13 mouse cellular contexts compared by ENCODE assay signal in the genomic region with DNA sequence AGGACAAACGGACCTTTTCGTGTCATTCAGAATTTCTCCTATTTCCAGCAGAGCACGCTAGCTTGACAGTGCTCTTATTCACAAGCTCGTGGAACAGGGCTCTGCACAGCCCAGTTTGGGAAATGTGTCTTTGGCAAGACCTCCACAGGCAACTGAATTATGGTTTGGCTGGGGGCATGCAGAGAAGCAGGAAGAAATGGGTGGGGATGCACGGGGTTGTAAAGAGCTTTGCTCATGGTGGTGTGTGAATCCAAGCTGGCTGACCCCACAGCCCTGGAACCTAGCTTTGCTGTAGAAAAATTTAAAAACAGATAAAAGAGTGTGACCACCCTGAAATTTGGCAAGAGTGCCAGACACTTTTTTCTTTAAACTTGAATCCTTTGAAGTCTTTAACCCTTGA.
"Had no signal": no experiment of that assay in that cellular context is flagged by ENCODE, and none has a peak within 500 bp of the region (broad histone marks: within the 10 kb centered on the region; RNA-seq: fewer than 3 reads in every experiment).

No protein-coding gene starts in this region.

- H3K9me3 ChIP-seq: intestine, embryonic 15.5 days; limb, embryonic 10.5 days; liver, embryonic 15.5 days; neural tube, embryonic 15.5 days; stomach, embryonic 15.5 days had no signal

- ATAC-seq: intestine, embryonic 15.5 days had no signal

- H3K27ac ChIP-seq: intestine, embryonic 15.5 days; left cerebral cortex, adult 2 months; limb, embryonic 10.5 days; liver, embryonic 15.5 days; neural tube, embryonic 15.5 days; stomach, embryonic 15.5 days had no signal

- H3K4me3 ChIP-seq: intestine, embryonic 15.5 days; left cerebral cortex, adult 2 months; limb, embryonic 10.5 days; liver, embryonic 15.5 days; myocyte; neural tube, embryonic 15.5 days; stomach, embryonic 15.5 days had no signal

- H3K9ac ChIP-seq: intestine, embryonic 15.5 days; liver, embryonic 15.5 days; neural tube, embryonic 15.5 days; stomach, embryonic 15.5 days had no signal

- H3K4me2 ChIP-seq: intestine, embryonic 15.5 days; liver, embryonic 11.5 days; liver, embryonic 15.5 days; neural tube, embryonic 15.5 days; stomach, embryonic 15.5 days had no signal

- DNase-seq: kidney, adult 18-20 months; kidney, postnatal 14 days; midbrain, embryonic 14.5 days; retina, postnatal 1 day; thymus, postnatal 4 days had no signal

- H3K27me3 ChIP-seq: intestine, embryonic 15.5 days; liver, embryonic 15.5 days; neural tube, embryonic 15.5 days; stomach, embryonic 15.5 days had no signal

- H3K36me3 ChIP-seq: intestine, embryonic 15.5 days; limb, embryonic 10.5 days; liver, embryonic 15.5 days; neural tube, embryonic 15.5 days; stomach, embryonic 15.5 days had no signal

- H3K4me1 ChIP-seq: intestine, embryonic 15.5 days; limb, embryonic 10.5 days; liver, embryonic 15.5 days; neural tube, embryonic 15.5 days; stomach, embryonic 15.5 days had no signal
